Mouse (Mus musculus) embryo, embryonic 9.5 days (tissue): ENCODE results near the gene Olfr589.
"Not testable (repeated sequence)": the region's sequence is repeated elsewhere in the genome, so short reads cannot be mapped to it uniquely, and the experiment has no call there.

ENCODE experiments used
- DNase-seq: peaks from one replicate; pipeline ENCODE4 v3.0.0-alpha.2; 2017; ENCODE audit errors: extremely low spot score

The Olfr589 gene

GRCm38 (mm10) chr7:103156256-103156655 is at the start of gene Olfr589:
Gene Olfr589, minus strand, starts transcription at chr7:103156356.
- no peak for DNase-seq

GRCm38 (mm10) chr7:103184503-103184902 is 28.3 kb upstream of the Olfr589 start, which contains the start of gene Olfr592:
Gene Olfr592, plus strand, starts transcription at chr7:103184803.
- DNase-seq = not testable (repeated sequence)

GRCm38 (mm10) chr7:103178240-103178639 is 22.1 kb upstream of the Olfr589 start, which contains the start of gene Olfr591:
Gene Olfr591, minus strand, starts transcription at chr7:103178340.
- DNase-seq = no peak

DNA sequence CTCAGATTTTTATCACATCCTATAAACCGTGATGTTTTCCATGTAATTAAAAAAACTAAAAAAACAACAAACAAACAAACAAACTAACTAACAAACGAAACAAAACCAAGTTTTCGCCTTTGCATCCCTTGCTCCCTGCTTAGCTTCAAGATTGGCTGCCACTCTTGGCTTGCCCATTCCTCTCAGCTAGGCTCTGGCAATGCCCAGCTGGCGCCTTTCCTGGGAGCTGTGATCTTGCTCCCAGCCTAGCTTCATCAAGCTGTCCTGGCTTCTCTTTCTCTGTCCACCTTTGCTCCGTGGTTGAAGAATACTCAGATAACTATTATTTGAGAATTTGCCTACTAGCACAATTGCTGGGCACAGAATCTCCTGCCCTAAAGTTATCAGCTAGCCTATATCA is 13.5 kb upstream of the Olfr589 start:
- DNase-seq = no peak

DNA sequence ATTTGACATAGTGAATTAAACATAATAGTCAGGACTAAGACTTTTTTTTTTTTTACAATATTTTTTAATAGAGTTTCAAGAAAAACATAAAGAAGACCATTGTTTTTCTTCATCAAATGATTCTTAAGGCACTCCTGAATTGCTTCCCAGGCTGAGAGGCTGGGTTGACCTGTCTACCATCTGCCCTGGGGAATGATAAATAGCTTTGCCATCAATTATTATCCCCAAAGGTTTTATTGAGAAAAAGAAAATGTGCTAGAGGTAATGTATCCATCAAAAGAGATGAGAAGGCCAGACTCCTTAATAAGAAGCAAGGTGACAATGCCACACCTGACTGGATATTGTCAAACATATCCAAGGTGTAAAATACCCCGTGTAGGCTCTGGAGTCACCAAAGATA is 15.6 kb downstream of the Olfr589 start, which contains the start of gene Olfr588-ps1:
Gene Olfr588-ps1 (plus strand): TSS at position 301 of the 400 bp plus-strand sequence.
- DNase-seq = no peak

- no peak for DNase-seq
These were observed 30.6 kb downstream of the Olfr589 start, which contains the start of gene Olfr586 for GRCm38 (mm10) chr7:103125538-103125937. Gene Olfr586, minus strand, starts transcription at chr7:103125638.

DNA sequence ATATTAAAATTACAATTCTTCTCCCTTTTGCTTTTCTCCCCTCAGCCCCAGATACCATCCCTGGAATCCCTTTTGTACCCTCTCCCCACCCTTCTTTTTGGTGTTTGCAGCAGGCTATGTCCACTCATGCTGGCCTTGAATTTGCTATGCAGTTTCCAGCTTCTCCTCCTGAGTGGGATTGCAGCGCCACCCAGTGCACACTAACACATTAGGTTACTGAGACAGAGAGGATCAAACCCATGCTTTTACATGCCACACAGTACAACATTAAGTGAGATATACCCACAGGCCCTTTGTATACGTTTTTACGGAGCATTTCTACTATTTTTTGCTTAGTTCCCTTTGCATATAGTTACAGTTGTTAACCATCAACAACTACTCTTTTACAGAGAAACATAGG is 36.8 kb downstream of the Olfr589 start:
- DNase-seq = no peak
